Mouse (Mus musculus): Measurements from ENCODE around the gene Khdrbs1. TPM values are rescaled to one million over a fixed set of nuclear protein-coding genes. Genes with fewer than 3 reads are reported as not detected.
A peak's percentile ranks its signal among the peaks of the same experiment; 100 is the strongest.

Khdrbs1 gene
- polyA plus RNA-seq, 1 experiment, result 40.4 TPM

- Histone ChIP-seq H3K27ac (ENCODE audit: control insufficient read depth, insufficient read depth, low read depth, low read length, poor library complexity) (no peak overlapping the region), H3K4me3 (replicated peaks; ENCODE audit: control insufficient read depth, low read depth, low read length) (no peak overlapping the region), H3K4me1 (ENCODE audit: control insufficient read depth, insufficient read depth, low read length) (no peaks in the 10 kb centered on the region)
- TF ChIP-seq CTCF (IDR thresholded peaks at IDR 0.05; ENCODE audit: control insufficient read depth, insufficient read depth, low read length) (no peak), POLR2A (IDR thresholded peaks at IDR 0.05; ENCODE audit: borderline replicate concordance, control insufficient read depth, low read depth, low read length) (no peak)
- 8% methylated on average over 12 of the region's 12 CpGs for WGBS
These were observed 19.5 kb upstream of the Khdrbs1 start for GRCm38 (mm10) chr4:129761606-129762005.

- no peak overlapping the region for H3K4me3 ChIP-seq (replicated peaks; ENCODE audit: control insufficient read depth, low read depth, low read length)
- 50% methylated on average over 1 of the region's 1 CpGs for WGBS
- peak overlapping the region; percentile 3; the same call in 1 of the 2 replicates for H3K27ac ChIP-seq (ENCODE audit: control insufficient read depth, insufficient read depth, low read depth, low read length, poor library complexity)
- TF ChIP-seq POLR2A (IDR thresholded peaks at IDR 0.05; ENCODE audit: borderline replicate concordance, control insufficient read depth, low read depth, low read length), result no peak
- TF ChIP-seq CTCF (IDR thresholded peaks at IDR 0.05; ENCODE audit: control insufficient read depth, insufficient read depth, low read length), result no peak
- no peaks in the 10 kb centered on the region; the same call in 1 of the 2 replicates for H3K4me1 ChIP-seq (ENCODE audit: control insufficient read depth, insufficient read depth, low read length)
These were observed 13.4 kb upstream of the Khdrbs1 start for GRCm38 (mm10) chr4:129755455-129755854.

GRCm38 (mm10) chr4:129754742-129755141 is 12.6 kb upstream of the Khdrbs1 start:
- TF ChIP-seq POLR2A (IDR thresholded peaks at IDR 0.05; ENCODE audit: borderline replicate concordance, control insufficient read depth, low read depth, low read length) (no peak), CTCF (IDR thresholded peaks at IDR 0.05; ENCODE audit: control insufficient read depth, insufficient read depth, low read length) (no peak)
- H3K4me3 ChIP-seq (replicated peaks; ENCODE audit: control insufficient read depth, low read depth, low read length), result no peak overlapping the region
- H3K27ac ChIP-seq (ENCODE audit: control insufficient read depth, insufficient read depth, low read depth, low read length, poor library complexity), result no peak overlapping the region; the same call in 1 of the 2 replicates
- WGBS, result 39% methylated on average over 3 of the region's 3 CpGs
- no peaks in the 10 kb centered on the region; the same call in 1 of the 2 replicates for H3K4me1 ChIP-seq (ENCODE audit: control insufficient read depth, insufficient read depth, low read length)

- Histone ChIP-seq H3K4me1 (ENCODE audit: control insufficient read depth, insufficient read depth, low read length) (no peaks in the 10 kb centered on the region; the same call in 1 of the 2 replicates), H3K27ac (ENCODE audit: control insufficient read depth, insufficient read depth, low read depth, low read length, poor library complexity) (no peak overlapping the region), H3K4me3 (replicated peaks; ENCODE audit: control insufficient read depth, low read depth, low read length) (no peak overlapping the region)
- WGBS, result 79% methylated on average over 5 of the region's 5 CpGs
- TF ChIP-seq CTCF (IDR thresholded peaks at IDR 0.05; ENCODE audit: control insufficient read depth, insufficient read depth, low read length) (no peak), POLR2A (IDR thresholded peaks at IDR 0.05; ENCODE audit: borderline replicate concordance, control insufficient read depth, low read depth, low read length) (no peak)
These were observed 8.3 kb upstream of the Khdrbs1 start for GRCm38 (mm10) chr4:129750430-129750829.

- Histone ChIP-seq H3K4me1 (ENCODE audit: control insufficient read depth, insufficient read depth, low read length) (no peaks in the 10 kb centered on the region), H3K4me3 (replicated peaks; ENCODE audit: control insufficient read depth, low read depth, low read length) (no peak overlapping the region), H3K27ac (ENCODE audit: control insufficient read depth, insufficient read depth, low read depth, low read length, poor library complexity) (no peak overlapping the region)
- TF ChIP-seq POLR2A (IDR thresholded peaks at IDR 0.05; ENCODE audit: borderline replicate concordance, control insufficient read depth, low read depth, low read length) (no peak), CTCF (IDR thresholded peaks at IDR 0.05; ENCODE audit: control insufficient read depth, insufficient read depth, low read length) (no peak)
- WGBS, result 84% methylated on average over 3 of the region's 3 CpGs
These were observed 4.5 kb upstream of the Khdrbs1 start for GRCm38 (mm10) chr4:129746591-129746990.

GRCm38 (mm10) chr4:129746106-129746505 is 4.0 kb upstream of the Khdrbs1 start:
- Histone ChIP-seq H3K27ac (ENCODE audit: control insufficient read depth, insufficient read depth, low read depth, low read length, poor library complexity) (no peak overlapping the region), H3K4me3 (replicated peaks; ENCODE audit: control insufficient read depth, low read depth, low read length) (no peak overlapping the region), H3K4me1 (ENCODE audit: control insufficient read depth, insufficient read depth, low read length) (no peaks in the 10 kb centered on the region)
- WGBS, result 28% methylated on average over 1 of the region's 1 CpGs
- TF ChIP-seq POLR2A (IDR thresholded peaks at IDR 0.05; ENCODE audit: borderline replicate concordance, control insufficient read depth, low read depth, low read length), result no peak
- no peak for TF ChIP-seq CTCF (IDR thresholded peaks at IDR 0.05; ENCODE audit: control insufficient read depth, insufficient read depth, low read length)

- WGBS, result 45% methylated on average over 2 of the region's 2 CpGs
- no peak for TF ChIP-seq POLR2A (IDR thresholded peaks at IDR 0.05; ENCODE audit: borderline replicate concordance, control insufficient read depth, low read depth, low read length)
- TF ChIP-seq CTCF (IDR thresholded peaks at IDR 0.05; ENCODE audit: control insufficient read depth, insufficient read depth, low read length), result no peak
- Histone ChIP-seq H3K4me1 (ENCODE audit: control insufficient read depth, insufficient read depth, low read length) (no peaks in the 10 kb centered on the region; the same call in 1 of the 2 replicates), H3K27ac (ENCODE audit: control insufficient read depth, insufficient read depth, low read depth, low read length, poor library complexity) (no peak overlapping the region), H3K4me3 (replicated peaks; ENCODE audit: control insufficient read depth, low read depth, low read length) (no peak overlapping the region)
These were observed 1.4 kb upstream of the Khdrbs1 start for GRCm38 (mm10) chr4:129743494-129743893.

GRCm38 (mm10) chr4:129743010-129743390 is 897 bp upstream of the Khdrbs1 start:
- H3K4me3 ChIP-seq (replicated peaks; ENCODE audit: control insufficient read depth, low read depth, low read length), result peak overlapping the region; percentile 77
- H3K4me1 ChIP-seq (ENCODE audit: control insufficient read depth, insufficient read depth, low read length), result no peaks in the 10 kb centered on the region; the same call in 1 of the 2 replicates
- H3K27ac ChIP-seq (ENCODE audit: control insufficient read depth, insufficient read depth, low read depth, low read length, poor library complexity), result peak overlapping the region; percentile 96
- WGBS, result 6% methylated on average over 7 of the region's 7 CpGs
- TF ChIP-seq CTCF (IDR thresholded peaks at IDR 0.05; ENCODE audit: control insufficient read depth, insufficient read depth, low read length), result no peak
- TF ChIP-seq POLR2A (IDR thresholded peaks at IDR 0.05; ENCODE audit: borderline replicate concordance, control insufficient read depth, low read depth, low read length), result no peak

- WGBS, result under 1% methylated on average over 34 of the region's 34 CpGs
- Histone ChIP-seq H3K4me1 (ENCODE audit: control insufficient read depth, insufficient read depth, low read length) (no peaks in the 10 kb centered on the region; the same call in 1 of the 2 replicates), H3K4me3 (replicated peaks; ENCODE audit: control insufficient read depth, low read depth, low read length) (peak overlapping the region; percentile 95), H3K27ac (ENCODE audit: control insufficient read depth, insufficient read depth, low read depth, low read length, poor library complexity) (peak overlapping the region; percentile 96)
- TF ChIP-seq POLR2A (IDR thresholded peaks at IDR 0.05; ENCODE audit: borderline replicate concordance, control insufficient read depth, low read depth, low read length), result no peak
- no peak for TF ChIP-seq CTCF (IDR thresholded peaks at IDR 0.05; ENCODE audit: control insufficient read depth, insufficient read depth, low read length)
These were observed 200 bp downstream of the Khdrbs1 start for GRCm38 (mm10) chr4:129741974-129742231.
